Mouse (Mus musculus) brain, embryonic 14.5 days (tissue): ENCODE measurements around the gene Adamts8. TPM values are rescaled to one million over a fixed set of nuclear protein-coding genes. Genes with fewer than 3 reads are reported as not detected.

Experiments
- DNase-seq: peaks from one replicate; pipeline ENCODE4 v3.0.0-alpha.2; 2011; ENCODE audit warnings: low read depth
- CTCF ChIP-seq: fragments of 200-500 bp; IDR thresholded peaks from 2 replicates; pipeline ENCODE4 v1.5.1; 2012; ENCODE audit warnings: inconsistent platforms, mild to moderate bottlenecking, moderate library complexity, borderline replicate concordance; ENCODE audit not compliant: insufficient read depth, insufficient read length; ENCODE audit errors: extremely low read depth
- POLR2A ChIP-seq: fragments of 200-500 bp; IDR thresholded peaks from 2 replicates; pipeline ENCODE4 v1.6.1; 2012; ENCODE audit warnings: mild to moderate bottlenecking, inconsistent platforms, borderline replicate concordance; ENCODE audit not compliant: poor library complexity, insufficient read depth, insufficient read length, severe bottlenecking; ENCODE audit errors: extremely low read depth
- polyA plus RNA-seq: library from polyadenylated mRNA; depleted of rRNA; stranded (reverse); fragments of >200 nt; gene quantifications from 2 replicates; pipeline ENCODE4 v1.2.3, GENCODE M21; 2012

The Adamts8 gene
- polyA plus RNA-seq, 1 experiment = 1.6 TPM

DNA sequence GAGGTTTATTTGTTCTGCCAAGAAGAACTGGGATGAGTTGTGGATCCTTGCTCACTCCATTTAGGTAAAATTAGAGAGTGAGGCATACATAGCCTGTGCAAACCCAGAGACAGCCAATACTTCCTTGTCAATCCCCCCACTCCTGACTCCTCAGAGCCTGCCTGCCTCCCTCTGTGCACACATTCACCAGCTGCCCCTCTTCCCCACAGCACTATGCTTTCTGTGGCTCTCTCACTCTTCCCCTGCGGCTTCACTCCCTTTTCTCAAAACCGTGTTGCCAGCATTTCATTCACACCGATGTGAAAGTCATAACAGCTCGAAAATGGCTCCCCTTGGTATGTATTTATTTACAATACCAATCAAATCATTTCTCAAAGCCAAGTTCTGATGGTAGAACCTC is 10.0 kb upstream of the Adamts8 start:
- TF ChIP-seq CTCF (no peak), POLR2A (no peak)

DNA sequence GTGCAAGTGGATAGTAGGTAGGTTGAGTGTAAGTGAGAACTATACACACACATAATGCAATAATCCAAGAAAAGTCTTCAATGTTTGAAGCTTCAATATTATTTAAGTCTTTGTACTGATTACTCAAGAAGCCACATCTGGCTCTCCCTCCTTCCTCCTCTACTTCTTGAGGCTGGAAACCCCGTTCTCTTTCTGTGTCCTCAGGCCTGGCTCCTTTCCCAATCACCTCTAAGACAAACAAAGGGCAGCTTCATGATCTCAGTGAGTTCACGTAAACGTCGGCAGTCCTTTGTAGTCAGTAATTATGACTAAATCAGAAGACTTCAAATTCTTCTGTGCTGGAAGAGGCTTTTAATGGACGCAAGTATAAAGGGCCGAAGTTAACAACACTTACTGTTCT is 7.5 kb upstream of the Adamts8 start:
- TF ChIP-seq POLR2A (no peak), CTCF (no peak)
- no peak for DNase-seq

More for the DNA sequence above, 10.0 kb upstream of the Adamts8 start:
- no peak for DNase-seq

DNA sequence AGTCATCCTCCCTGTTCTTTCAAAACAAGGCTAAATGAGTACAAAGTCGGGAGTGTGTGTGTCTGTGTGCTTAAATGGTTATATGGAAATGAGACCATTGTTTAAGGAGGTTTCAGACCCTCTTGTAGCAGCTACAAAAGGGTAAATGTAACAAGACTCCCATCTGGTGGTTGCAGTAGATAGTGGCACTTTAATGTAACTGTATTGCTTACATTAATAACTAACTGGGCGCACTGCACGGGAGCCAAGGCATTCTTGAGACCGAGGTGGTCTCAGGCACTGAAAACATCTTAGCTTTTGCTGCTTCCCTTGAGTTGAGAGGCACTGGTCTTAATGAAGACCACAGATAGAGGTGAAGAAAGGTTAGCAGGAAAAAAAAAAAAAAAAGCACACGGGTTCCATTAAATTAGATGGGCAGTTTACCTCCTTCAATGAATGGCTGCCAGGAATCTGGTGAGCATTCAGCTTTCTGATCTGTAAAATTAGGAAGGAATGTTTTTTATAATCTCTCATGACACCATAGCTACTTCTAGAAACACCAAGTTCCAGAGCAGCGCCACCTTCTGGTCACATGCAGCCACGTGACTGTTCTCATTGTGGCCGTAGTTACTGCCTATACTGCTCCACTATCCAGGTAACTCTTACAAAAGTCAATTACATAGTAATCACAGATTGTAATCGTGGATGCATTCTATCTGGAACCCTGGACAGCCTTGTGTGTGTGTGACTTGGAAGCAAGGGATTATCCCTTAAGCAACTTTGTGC is 5.5 kb upstream of the Adamts8 start:
- TF ChIP-seq POLR2A = no peak
- TF ChIP-seq CTCF = peak; percentile 65; the same call in 1 of the 2 replicates
- DNase-seq = peak; percentile 91

DNA sequence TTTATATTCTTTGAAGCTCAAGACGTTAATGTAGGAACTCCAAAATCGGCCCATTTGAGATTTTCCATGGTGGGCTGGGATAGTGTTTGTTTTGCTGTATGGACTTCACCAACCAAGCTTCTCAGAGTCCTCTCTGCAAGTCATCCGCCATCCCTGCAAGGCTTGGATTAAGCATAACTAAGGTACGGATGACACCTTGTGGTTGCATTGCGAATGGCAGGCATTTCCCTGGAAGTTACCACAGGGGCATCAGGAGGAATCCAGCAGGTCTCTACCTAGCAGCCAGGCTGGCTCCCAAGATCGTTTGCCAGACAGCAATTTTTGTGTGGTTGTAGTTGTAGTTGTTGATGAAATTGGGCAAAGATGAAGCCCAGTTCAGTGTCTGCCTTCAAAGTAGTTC is 2.0 kb upstream of the Adamts8 start:
- no peak for TF ChIP-seq POLR2A
- TF ChIP-seq CTCF = peak; percentile 94
- DNase-seq = peak; percentile 92

DNA sequence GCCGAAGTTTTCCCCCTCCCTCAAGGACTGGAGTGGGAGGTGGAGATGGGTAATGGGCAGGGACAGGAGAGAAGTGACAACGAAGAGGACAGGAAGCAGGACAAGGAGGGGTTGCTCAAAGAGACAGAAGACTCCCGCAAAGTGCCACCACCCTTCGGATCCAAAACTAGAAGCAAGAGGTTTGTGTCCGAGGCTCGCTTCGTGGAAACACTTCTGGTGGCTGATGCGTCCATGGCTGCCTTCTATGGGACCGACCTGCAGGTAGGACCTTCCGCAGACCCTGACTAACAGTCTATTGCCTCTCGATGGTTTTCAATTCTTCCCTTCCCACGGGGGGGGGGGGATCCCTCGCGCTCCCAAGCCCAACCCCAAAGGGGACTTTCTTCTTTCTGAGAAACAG is 979 bp downstream of the Adamts8 start:
- TF ChIP-seq POLR2A = no peak
- no peak for TF ChIP-seq CTCF
- DNase-seq = no peak

DNA sequence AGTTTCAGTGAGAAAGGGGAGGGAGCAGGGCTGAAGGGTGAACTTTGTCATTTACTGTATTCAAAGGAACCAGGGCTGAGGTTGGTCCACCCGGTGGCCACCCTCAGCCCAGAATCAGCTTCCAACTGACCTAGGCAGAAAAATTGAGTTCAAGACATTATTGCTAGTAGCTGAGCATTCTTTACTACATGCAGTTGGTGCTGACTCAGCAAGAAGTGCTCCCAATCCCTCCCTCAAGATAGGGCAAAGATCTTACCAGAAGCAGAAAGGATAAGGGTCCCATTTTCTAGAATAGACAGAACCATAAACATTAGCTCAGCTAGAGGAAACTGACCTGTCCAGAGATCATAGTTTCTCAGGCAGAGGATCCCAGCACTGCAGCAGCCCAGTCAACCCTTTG is 1.9 kb downstream of the Adamts8 start:
- no peak for DNase-seq
- TF ChIP-seq CTCF = no peak
- no peak for TF ChIP-seq POLR2A

DNA sequence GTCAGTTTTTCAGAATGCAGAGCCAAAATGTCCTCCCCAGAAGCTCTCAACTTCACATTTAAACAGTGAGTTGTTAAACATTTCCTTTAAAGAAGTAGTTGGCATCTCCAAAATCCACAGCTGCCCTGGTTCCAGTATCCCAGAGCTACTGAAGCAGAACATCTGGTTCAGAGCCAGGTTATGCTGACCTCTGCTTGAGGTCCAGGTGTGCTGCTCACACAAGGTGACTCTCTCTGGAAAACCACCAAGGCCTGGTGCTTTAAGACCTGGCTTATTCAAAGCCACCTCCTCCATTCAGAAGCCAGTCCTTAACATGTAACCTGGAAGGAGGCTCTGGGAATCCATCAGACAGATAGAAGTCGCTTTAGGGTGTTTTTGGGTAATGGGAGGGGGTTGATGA is 2.9 kb downstream of the Adamts8 start:
- DNase-seq = no peak
- no peak for TF ChIP-seq POLR2A
- TF ChIP-seq CTCF = no peak

DNA sequence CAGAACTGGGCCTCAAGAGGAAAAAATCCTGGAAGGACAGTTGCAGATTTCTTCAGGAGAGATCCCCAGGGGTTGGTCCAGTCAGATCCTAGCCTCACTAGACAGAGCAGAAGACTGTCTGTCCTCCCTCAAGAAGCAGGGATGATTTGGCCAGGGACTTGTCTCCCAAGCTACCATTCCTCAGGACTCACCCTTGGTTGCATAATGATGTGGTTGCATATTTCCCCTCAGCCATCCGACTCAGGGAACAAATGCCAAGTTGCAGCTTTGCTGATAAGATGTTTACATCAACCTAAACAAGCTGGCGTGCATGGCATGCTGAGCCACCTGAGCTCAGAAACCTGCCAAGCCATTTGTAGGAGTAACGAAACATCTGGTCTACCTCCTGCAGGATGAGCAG is 7.1 kb downstream of the Adamts8 start:
- DNase-seq = no peak
- TF ChIP-seq CTCF (no peak), POLR2A (no peak)

DNA sequence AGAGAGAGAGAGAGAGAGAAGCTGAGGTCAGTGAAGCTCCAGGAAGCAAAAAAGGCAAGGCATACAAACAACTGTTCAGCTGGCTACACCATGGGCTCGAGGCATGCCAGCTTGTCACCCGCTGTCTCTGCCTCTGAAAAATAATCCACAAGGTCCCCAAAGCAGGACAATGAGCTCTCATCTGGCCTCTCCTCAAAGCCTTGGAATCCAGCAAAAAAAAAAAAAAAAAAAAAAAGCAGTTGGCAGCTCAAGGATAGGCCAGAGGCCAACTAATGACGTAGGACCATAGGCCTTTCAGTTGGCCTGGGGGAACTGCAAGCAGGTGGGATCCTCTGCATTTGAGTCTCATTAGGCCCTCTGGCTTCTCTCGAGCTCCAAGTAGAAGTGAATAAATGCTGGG is 7.6 kb downstream of the Adamts8 start:
- DNase-seq = peak; percentile 69
- no peak for TF ChIP-seq CTCF
- TF ChIP-seq POLR2A = no peak

DNA sequence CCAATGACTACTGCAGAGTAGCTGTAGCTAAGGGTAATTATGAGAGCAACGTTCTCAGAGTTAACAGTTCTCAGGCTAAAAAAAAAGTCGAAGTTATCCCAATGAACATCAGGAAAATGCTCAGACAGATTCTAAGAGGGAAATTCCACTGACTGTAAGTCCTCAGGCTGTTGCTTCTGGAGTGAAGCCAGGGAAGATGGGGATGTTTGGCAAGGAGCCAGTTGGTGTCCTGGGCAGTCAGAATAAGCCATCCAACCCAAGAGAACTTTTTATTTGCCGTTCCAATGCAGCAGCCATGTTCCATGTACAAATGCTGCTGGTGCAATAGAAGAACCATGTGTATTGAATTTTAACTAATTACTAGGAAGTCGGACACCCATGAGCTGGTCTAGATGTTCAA is 8.2 kb downstream of the Adamts8 start:
- TF ChIP-seq POLR2A (no peak), CTCF (no peak)
- DNase-seq = peak; percentile 51

DNA sequence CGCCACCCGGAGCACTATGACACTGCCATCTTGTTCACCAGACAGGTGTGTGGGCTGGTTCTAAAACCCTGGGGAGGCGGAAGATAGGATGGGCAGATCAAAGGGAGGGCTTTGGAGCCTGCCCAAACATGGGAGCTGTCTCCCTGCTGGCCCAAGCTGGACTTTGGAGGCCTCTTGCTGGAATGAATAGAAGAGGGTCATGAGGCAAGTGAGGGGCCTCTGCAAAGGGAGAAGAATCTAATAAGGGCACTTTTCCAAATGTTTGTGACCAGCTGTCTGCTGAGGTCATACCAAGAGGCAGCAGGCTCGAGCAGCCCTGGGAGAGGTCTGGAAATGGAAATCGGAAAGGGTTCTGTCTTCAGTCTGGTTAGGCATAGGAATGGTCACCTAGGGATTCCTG is 9.1 kb downstream of the Adamts8 start:
- DNase-seq = no peak
- TF ChIP-seq CTCF (no peak), POLR2A (no peak)

DNA sequence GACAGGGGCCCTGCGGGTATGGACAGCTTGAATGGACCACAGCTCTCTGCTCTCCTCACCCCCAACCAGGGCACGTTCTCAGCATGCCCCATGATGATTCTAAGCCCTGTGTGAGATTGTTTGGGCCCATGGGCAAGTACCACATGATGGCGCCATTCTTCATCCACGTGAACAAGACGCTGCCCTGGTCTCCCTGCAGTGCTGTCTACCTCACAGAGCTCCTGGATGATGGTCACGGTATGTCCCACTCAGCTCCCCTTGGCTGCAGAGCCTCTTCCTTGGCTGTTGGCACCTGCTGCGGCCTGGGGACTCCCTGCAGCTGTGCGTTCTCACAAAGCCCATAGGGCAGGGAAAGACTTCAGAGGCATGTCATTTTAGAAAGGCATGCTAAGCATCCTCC is 10.9 kb downstream of the Adamts8 start:
- TF ChIP-seq POLR2A (no peak), CTCF (peak; percentile 33; the same call in 1 of the 2 replicates)
- DNase-seq = peak; percentile 23

DNA sequence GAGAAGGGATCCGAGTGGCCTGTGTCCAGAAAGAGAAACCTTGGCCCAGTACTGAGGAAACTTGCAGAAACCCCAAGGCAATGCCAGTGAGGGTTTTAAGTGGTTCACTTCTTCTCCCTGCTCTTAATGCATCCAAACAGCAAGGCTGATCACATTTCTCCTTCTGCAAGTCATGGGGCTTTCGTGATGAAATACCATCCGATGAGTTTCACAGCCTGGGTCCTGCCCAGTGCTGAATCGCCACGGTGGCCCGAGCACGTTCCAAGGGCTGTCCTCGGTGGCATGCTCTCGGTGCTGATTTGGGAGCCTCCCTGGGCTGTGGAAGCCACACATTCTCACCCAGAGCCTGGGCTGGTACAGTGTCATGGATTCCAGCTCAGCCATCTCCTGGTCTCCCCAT is 12.9 kb downstream of the Adamts8 start:
- TF ChIP-seq CTCF = no peak
- no peak for TF ChIP-seq POLR2A
- no peak for DNase-seq

DNA sequence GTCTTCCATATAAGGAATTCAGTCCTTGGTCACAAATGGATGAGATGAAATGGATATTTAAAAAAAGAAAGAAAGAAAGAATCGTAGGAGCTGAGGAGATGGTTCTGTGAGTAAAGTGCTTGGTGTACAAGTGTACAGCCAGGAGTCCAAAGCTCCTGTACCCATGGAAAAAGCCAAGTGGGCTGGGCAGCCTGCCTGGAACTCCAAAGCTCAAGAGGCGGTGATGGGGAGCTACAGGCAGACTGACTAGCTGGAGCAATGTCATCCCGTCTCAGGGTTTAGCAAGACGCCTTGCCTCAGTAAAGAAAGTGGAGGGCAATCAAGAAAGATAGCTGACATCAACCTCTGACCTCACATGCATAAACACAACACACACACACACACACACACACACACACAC is 21.4 kb downstream of the Adamts8 start:
- TF ChIP-seq POLR2A (no peak), CTCF (no peak)
- DNase-seq = no peak
